Mouse (Mus musculus) bone marrow macrophage, adult 2 months (primary cell): Measurements from ENCODE around the gene Pou4f2.

Experiments used
- CTCF ChIP-seq: IDR thresholded peaks from 2 replicates; pipeline ENCODE4 v1.5.1; 2012; ENCODE audit warnings: low read depth, mild to moderate bottlenecking, low read length, moderate library complexity
- POLR2A ChIP-seq: IDR thresholded peaks from 2 replicates; pipeline ENCODE4 v1.6.1; 2012; ENCODE audit warnings: mild to moderate bottlenecking, low read depth, low read length, borderline replicate concordance

GRCm38 (mm10) chr8:78467889-78468288 lies 31.4 kb upstream of the Pou4f2 start:
- TF ChIP-seq POLR2A (no peak), CTCF (no peak)
